Mouse (Mus musculus) WW6 (cell line): ENCODE data around the gene Cyp4f13.

Experiments used
- DNase-seq: peaks from one replicate; pipeline ENCODE4 v3.0.0-alpha.2; 2013; ENCODE audit warnings: low read depth, low spot score

Cyp4f13 gene

GRCm38 (mm10) chr17:32905239-32905638 lies 42.0 kb downstream of the Cyp4f13 start:
- DNase-seq: peak; percentile 64

GRCm38 (mm10) chr17:32904414-32904813 lies 42.8 kb downstream of the Cyp4f13 start:
- no peak for DNase-seq

GRCm38 (mm10) chr17:32901751-32902525 lies 45.3 kb downstream of the Cyp4f13 start:
- no peak for DNase-seq

- DNase-seq: no peak
These were observed 51.8 kb downstream of the Cyp4f13 start for GRCm38 (mm10) chr17:32895421-32895820.

GRCm38 (mm10) chr17:32893901-32894300 lies 53.3 kb downstream of the Cyp4f13 start:
- DNase-seq: no peak

GRCm38 (mm10) chr17:32891239-32892180 lies 55.7 kb downstream of the Cyp4f13 start, which contains the start of gene Zfp870:
Gene Zfp870 (minus strand): TSS chr17:32891642.
- peak; percentile 71 for DNase-seq

GRCm38 (mm10) chr17:32890852-32891238 lies 56.4 kb downstream of the Cyp4f13 start:
- no peak for DNase-seq

GRCm38 (mm10) chr17:32889611-32890010 lies 57.6 kb downstream of the Cyp4f13 start:
- DNase-seq: no peak

GRCm38 (mm10) chr17:32880320-32881218 lies 66.6 kb downstream of the Cyp4f13 start:
- DNase-seq: no peak

GRCm38 (mm10) chr17:32878773-32879172 lies 68.4 kb downstream of the Cyp4f13 start:
- DNase-seq: no peak

- peak; percentile 48 for DNase-seq
These were observed 69.6 kb downstream of the Cyp4f13 start for GRCm38 (mm10) chr17:32877471-32878171.
